Mouse (Mus musculus) intestine, postnatal 0 days (tissue): ENCODE measurements around the gene Tubg2. TPM values are rescaled to one million over a fixed set of nuclear protein-coding genes. Genes with fewer than 3 reads are reported as not detected.

ENCODE experiments used
- ATAC-seq: fragments of 200-750 bp; cut with Nextera tagmentation; 2 replicates; pipeline ENCODE4 v1.8.0; 2017; ENCODE audit warnings: mild to moderate bottlenecking, moderate TSS enrichment, moderate library complexity
- H3K27ac ChIP-seq: fragments of 300-500 bp; sonication (generic); 2 replicates; pipeline ENCODE4 v1.5.1; 2014; ENCODE audit warnings: mild to moderate bottlenecking, low read depth, low read length, moderate library complexity
- H3K27me3 ChIP-seq: fragments of 300-500 bp; sonication (generic); replicated peaks from 2 replicates; pipeline ENCODE4 v1.6.1; 2014; ENCODE audit warnings: low read length, mixed read lengths; ENCODE audit not compliant: control insufficient read depth, insufficient read depth
- H3K36me3 ChIP-seq: fragments of 300-500 bp; sonication (generic); 2 replicates; pipeline ENCODE4 v1.6.1; 2014; ENCODE audit warnings: mild to moderate bottlenecking, moderate library complexity; ENCODE audit not compliant: control insufficient read depth, insufficient read depth
- H3K4me1 ChIP-seq: fragments of 300-500 bp; sonication (generic); replicated peaks from 2 replicates; pipeline ENCODE4 v1.6.1; 2014; ENCODE audit warnings: antibody characterized with exemption, low read length, mixed read lengths; ENCODE audit not compliant: control insufficient read depth, insufficient read depth
- H3K4me2 ChIP-seq: fragments of 300-500 bp; sonication (generic); replicated peaks from 2 replicates; pipeline ENCODE4 v1.6.1; 2014; ENCODE audit warnings: low read depth, mild to moderate bottlenecking, moderate library complexity
- H3K4me3 ChIP-seq: fragments of 300-500 bp; sonication (generic); 2 replicates; pipeline ENCODE4 v1.5.1; 2014; ENCODE audit warnings: low read depth, low read length
- H3K9ac ChIP-seq: fragments of 300-500 bp; sonication (generic); 2 replicates; pipeline ENCODE4 v1.6.1; 2014; ENCODE audit warnings: mild to moderate bottlenecking, low read depth, low read length
- H3K9me3 ChIP-seq: fragments of 300-500 bp; sonication (generic); 2 replicates; pipeline ENCODE4 v1.6.1; 2016; ENCODE audit warnings: mixed run types; ENCODE audit not compliant: control insufficient read depth
- CTCF ChIP-seq: sonication (generic); IDR thresholded peaks from 2 replicates; pipeline ENCODE4 v1.5.1; 2016; ENCODE audit warnings: low read depth, mild to moderate bottlenecking, control low read depth, antibody characterized with exemption, moderate library complexity
- WGBS: fragments of 180-500 bp; shearing (Covaris S2); extraction: QIAGEN DNeasy Blood & Tissue Kit; methylation state at CpG from one replicate; pipeline ENCODE4 v1.1.7; 2014; 5-methylcytosine and 5-hydroxymethylcytosine counted together
- polyA plus RNA-seq: library from polyadenylated mRNA; unstranded; fragments of >200 nt; fragmentation: Nextera tagmentation; extraction: Ambion mirVana; gene quantifications from 2 replicates; pipeline ENCODE4 v1.2.1, GENCODE M21; 2015

Tubg2 gene
- polyA plus RNA-seq, 1 experiment from 2014 or later, result 2.8 TPM

DNA sequence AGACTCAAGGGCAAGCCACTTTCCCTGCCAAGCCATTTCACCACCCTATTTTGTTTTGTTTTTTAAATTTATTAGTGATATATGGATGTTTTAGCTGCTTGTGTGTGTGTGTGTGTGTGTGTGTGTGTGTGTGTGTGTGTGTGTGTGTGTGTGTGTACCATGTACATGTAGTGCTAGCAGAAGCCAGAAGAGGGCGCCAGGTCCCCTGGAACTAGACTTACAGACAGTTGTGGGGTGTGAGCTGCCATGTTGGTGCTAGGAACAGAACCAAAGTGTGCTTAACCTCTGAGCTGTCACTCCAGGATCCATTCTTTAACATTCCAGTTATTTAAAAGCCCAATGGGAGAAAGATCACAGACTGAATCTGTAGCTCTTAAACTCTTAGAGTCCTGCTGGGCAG, 28.6 kb upstream of the Tubg2 start:
- ATAC-seq, result no peak
- WGBS, result 71% methylated on average over 1 of the region's 1 CpGs
- TF ChIP-seq CTCF, result peak; percentile 44
- no peaks in the 10 kb centered on the region for H3K27me3 ChIP-seq
- no peak overlapping the region for H3K4me3 ChIP-seq
- H3K9ac ChIP-seq, result no peak overlapping the region
- no peaks in the 10 kb centered on the region for H3K9me3 ChIP-seq
- peaks cover 5% of the 10 kb centered on the region; the same call in 1 of the 2 replicates for H3K4me1 ChIP-seq
- no peak overlapping the region for H3K4me2 ChIP-seq
- H3K27ac ChIP-seq, result no peak overlapping the region
- H3K36me3 ChIP-seq, result peaks cover 27% of the 10 kb centered on the region

- Histone ChIP-seq H3K36me3 (peaks cover 15% of the 10 kb centered on the region), H3K4me3 (no peak overlapping the region), H3K9me3 (no peaks in the 10 kb centered on the region), H3K9ac (no peak overlapping the region), H3K27ac (no peak overlapping the region), H3K4me2 (no peak overlapping the region), H3K4me1 (peaks cover 5% of the 10 kb centered on the region; the same call in 1 of the 2 replicates), H3K27me3 (no peaks in the 10 kb centered on the region)
- no peak for TF ChIP-seq CTCF
- ATAC-seq, result no peak
- WGBS, result 84% methylated on average over 11 of the region's 11 CpGs
Observed at GRCm38 (mm10) chr11:101128996-101129577, 26.6 kb upstream of the Tubg2 start.

DNA sequence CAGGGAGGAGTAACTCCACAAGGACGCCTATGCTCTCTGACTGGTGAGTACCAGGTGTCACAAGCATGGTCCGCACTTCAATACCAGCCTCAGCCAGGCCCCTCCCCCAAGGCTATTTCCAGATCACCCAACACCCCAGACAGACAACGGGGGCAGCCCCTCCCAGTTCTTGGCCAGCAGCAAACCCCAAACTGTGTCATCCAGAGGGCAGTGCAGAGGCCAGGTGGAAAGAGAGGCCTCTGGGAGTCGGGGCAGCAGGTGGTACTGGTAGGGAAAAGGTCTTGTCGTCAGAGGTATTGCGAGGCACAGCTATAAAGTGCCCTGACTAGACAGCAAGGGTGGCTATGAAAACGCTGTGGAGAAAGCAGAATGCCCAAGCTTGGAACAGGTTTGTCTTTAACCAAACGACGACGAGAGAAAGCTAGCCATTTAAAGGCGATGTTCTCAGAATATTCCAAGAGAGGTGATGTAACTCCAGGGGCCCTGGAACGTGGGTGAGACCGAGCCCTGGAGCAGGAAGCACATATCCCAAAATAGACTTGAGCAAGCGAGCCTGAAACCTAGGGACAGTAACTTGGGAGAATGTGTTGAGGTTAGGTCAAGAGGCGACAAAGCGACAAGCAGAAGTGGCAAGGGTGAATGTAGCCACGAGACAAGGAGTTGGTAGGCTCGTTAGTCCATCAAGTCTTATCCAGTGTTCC, 25.5 kb upstream of the Tubg2 start:
- no peaks in the 10 kb centered on the region for H3K9me3 ChIP-seq
- H3K9ac ChIP-seq, result no peak overlapping the region
- ATAC-seq, result peak; percentile 57; the same call in 1 of the 2 replicates
- TF ChIP-seq CTCF, result no peak
- H3K4me1 ChIP-seq, result peaks cover 5% of the 10 kb centered on the region; the same call in 1 of the 2 replicates
- no peak overlapping the region for H3K27ac ChIP-seq
- WGBS, result 28% methylated on average over 18 of the region's 18 CpGs
- H3K4me3 ChIP-seq, result no peak overlapping the region
- H3K36me3 ChIP-seq, result peaks cover 15% of the 10 kb centered on the region
- H3K27me3 ChIP-seq, result no peaks in the 10 kb centered on the region
- H3K4me2 ChIP-seq, result 0 out of 2 replicates have a peak overlapping the region, but pooled peaks have one; percentile 21

- H3K27me3 ChIP-seq, result no peaks in the 10 kb centered on the region
- 85% methylated on average over 2 of the region's 2 CpGs for WGBS
- no peak overlapping the region for H3K9ac ChIP-seq
- H3K36me3 ChIP-seq, result peaks cover 5% of the 10 kb centered on the region
- no peak for TF ChIP-seq CTCF
- no peak for ATAC-seq
- H3K4me1 ChIP-seq, result peaks cover 5% of the 10 kb centered on the region; the same call in 1 of the 2 replicates
- no peak overlapping the region for H3K4me2 ChIP-seq
- no peak overlapping the region for H3K4me3 ChIP-seq
- H3K27ac ChIP-seq, result no peak overlapping the region
- H3K9me3 ChIP-seq, result no peaks in the 10 kb centered on the region
Observed at GRCm38 (mm10) chr11:101131187-101131586, 24.5 kb upstream of the Tubg2 start.

GRCm38 (mm10) chr11:101131701-101132100, 24.0 kb upstream of the Tubg2 start:
- no peak overlapping the region for H3K4me2 ChIP-seq
- H3K36me3 ChIP-seq, result peaks cover under 1% of the 10 kb centered on the region; the same call in 1 of the 2 replicates
- WGBS, result 82% methylated on average over 6 of the region's 6 CpGs
- no peak for ATAC-seq
- peaks cover 5% of the 10 kb centered on the region; the same call in 1 of the 2 replicates for H3K4me1 ChIP-seq
- H3K27me3 ChIP-seq, result no peaks in the 10 kb centered on the region
- peak; percentile 64 for TF ChIP-seq CTCF
- no peak overlapping the region for H3K4me3 ChIP-seq
- H3K9ac ChIP-seq, result no peak overlapping the region
- H3K9me3 ChIP-seq, result no peaks in the 10 kb centered on the region
- no peak overlapping the region for H3K27ac ChIP-seq

GRCm38 (mm10) chr11:101133037-101133436, 22.7 kb upstream of the Tubg2 start:
- TF ChIP-seq CTCF, result no peak
- no peak overlapping the region for H3K27ac ChIP-seq
- WGBS, result 54% methylated on average over 12 of the region's 12 CpGs

More at GRCm38 (mm10) chr11:101133037-101133436, 22.7 kb upstream of the Tubg2 start:
- ATAC-seq, result no peak
- Histone ChIP-seq H3K4me1 (peaks cover 5% of the 10 kb centered on the region; the same call in 1 of the 2 replicates), H3K4me2 (no peak overlapping the region), H3K9me3 (no peaks in the 10 kb centered on the region), H3K9ac (no peak overlapping the region), H3K4me3 (no peak overlapping the region), H3K27me3 (no peaks in the 10 kb centered on the region), H3K36me3 (no peaks in the 10 kb centered on the region)
